Mouse (Mus musculus): Measurements from ENCODE around the gene Dmp1. TPM values are rescaled to one million over a fixed set of nuclear protein-coding genes. Genes with fewer than 3 reads are reported as not detected.

Gene Dmp1
- polyA plus RNA-seq (2014; fragmentation: Nextera tagmentation; extraction: Ambion mirVana): 0.36 and 0.54 TPM in 2 replicates

DNA sequence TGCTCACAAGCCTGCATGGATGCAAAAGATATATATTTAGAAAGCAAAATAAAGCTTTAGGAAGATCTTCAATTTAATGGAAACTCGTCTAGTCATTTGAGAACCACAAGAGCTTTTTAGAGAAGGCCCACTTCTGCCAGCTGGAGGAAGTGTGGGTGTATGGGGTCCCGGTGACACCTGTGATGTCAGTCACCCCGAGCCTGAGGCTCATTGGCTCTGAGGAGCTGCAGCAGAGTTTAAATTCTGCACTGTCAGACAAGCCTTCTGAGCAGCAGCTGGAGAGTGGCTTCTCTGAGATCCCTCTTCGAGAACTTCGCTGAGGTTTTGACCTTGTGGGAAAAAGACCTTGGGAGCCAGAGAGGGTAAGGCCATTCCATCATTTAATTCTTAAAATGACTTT lies at the start of gene Dmp1:
TSS of gene Dmp1 (plus strand) at position 263 of the 400 bp plus-strand sequence.
- no peak for ATAC-seq
- Histone ChIP-seq H3K4me2 (ENCODE audit: low read length) (no peak within 1 kb of the TSS), H3K27me3 (replicated peaks; ENCODE audit: control insufficient read depth, insufficient read depth, low read length) (no peaks in the 10 kb centered on the region), H3K9ac (ENCODE audit: low read length) (no peak within 1 kb of the TSS), H3K4me1 (ENCODE audit: control insufficient read depth, insufficient read depth, low read length) (no peaks in the 10 kb centered on the region), H3K36me3 (ENCODE audit: control insufficient read depth, insufficient read depth, low read length) (no peaks in the 10 kb centered on the region), H3K4me3 (ENCODE audit: low read depth, low read length) (no peak within 1 kb of the TSS), H3K27ac (ENCODE audit: low read depth, low read length) (no peak within 1 kb of the TSS), H3K9me3 (replicated peaks; ENCODE audit: control insufficient read depth, low read length) (no peaks in the 10 kb centered on the region)
- DNase-seq (ENCODE audit: low spot score): no peak
- 80% methylated on average over 5 of the region's 5 CpGs for WGBS

- H3K4me1 ChIP-seq (ENCODE audit: control insufficient read depth, insufficient read depth, low read length): no peaks in the 10 kb centered on the region
- H3K4me3 ChIP-seq (ENCODE audit: low read depth, low read length): no peak overlapping the region
- H3K27ac ChIP-seq (ENCODE audit: low read depth, low read length): no peak overlapping the region
- no peak overlapping the region for H3K9ac ChIP-seq (ENCODE audit: low read length)
- H3K9me3 ChIP-seq (replicated peaks; ENCODE audit: control insufficient read depth, low read length): no peaks in the 10 kb centered on the region
- no peaks in the 10 kb centered on the region for H3K27me3 ChIP-seq (replicated peaks; ENCODE audit: control insufficient read depth, insufficient read depth, low read length)
- DNase-seq (ENCODE audit: low spot score) (no peak), ATAC-seq (no peak)
- no peak overlapping the region for H3K4me2 ChIP-seq (ENCODE audit: low read length)
- WGBS: 96% methylated on average over 7 of the region's 7 CpGs
- no peaks in the 10 kb centered on the region for H3K36me3 ChIP-seq (ENCODE audit: control insufficient read depth, insufficient read depth, low read length)
Measured at GRCm38 (mm10) chr5:104157701-104158100, 44.7 kb upstream of the Dmp1 start.

GRCm38 (mm10) chr5:104158332-104159052 lies 43.9 kb upstream of the Dmp1 start:
- H3K4me2 ChIP-seq (ENCODE audit: low read length): no peak overlapping the region
- no peak for DNase-seq (ENCODE audit: low spot score)
- ATAC-seq: no peak

DNA sequence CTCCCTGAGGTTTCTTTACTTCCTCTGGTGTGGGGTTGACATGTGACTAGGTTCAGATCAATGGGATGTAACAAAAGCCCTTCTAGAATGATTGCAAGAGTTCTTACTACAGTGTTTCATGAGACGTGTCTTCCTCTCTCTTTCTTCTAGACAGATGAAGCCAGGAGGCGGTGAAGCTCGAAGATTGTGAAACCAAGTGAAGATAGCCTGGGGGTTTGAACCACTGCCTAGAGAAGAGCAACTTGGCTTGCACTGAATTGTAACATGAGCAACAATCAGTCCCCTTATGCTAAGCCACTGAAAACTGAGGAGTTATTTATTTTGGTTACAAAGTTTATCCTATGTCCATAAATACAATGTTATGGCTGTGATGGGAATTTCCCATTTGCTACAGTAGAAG lies 41.8 kb upstream of the Dmp1 start:
- Histone ChIP-seq H3K9me3 (replicated peaks; ENCODE audit: control insufficient read depth, low read length) (no peaks in the 10 kb centered on the region), H3K4me2 (ENCODE audit: low read length) (no peak overlapping the region), H3K27me3 (replicated peaks; ENCODE audit: control insufficient read depth, insufficient read depth, low read length) (no peaks in the 10 kb centered on the region), H3K27ac (ENCODE audit: low read depth, low read length) (no peak overlapping the region), H3K36me3 (ENCODE audit: control insufficient read depth, insufficient read depth, low read length) (no peaks in the 10 kb centered on the region), H3K4me1 (ENCODE audit: control insufficient read depth, insufficient read depth, low read length) (no peaks in the 10 kb centered on the region), H3K9ac (ENCODE audit: low read length) (no peak overlapping the region), H3K4me3 (ENCODE audit: low read depth, low read length) (no peak overlapping the region)
- no peak for ATAC-seq
- WGBS: 80% methylated on average over 3 of the region's 3 CpGs
- no peak for DNase-seq (ENCODE audit: low spot score)

More at GRCm38 (mm10) chr5:104158332-104159052, 43.9 kb upstream of the Dmp1 start:
- 82% methylated on average over 7 of the region's 7 CpGs for WGBS
- H3K27ac ChIP-seq (ENCODE audit: low read depth, low read length): no peak overlapping the region
- no peaks in the 10 kb centered on the region for H3K9me3 ChIP-seq (replicated peaks; ENCODE audit: control insufficient read depth, low read length)
- no peaks in the 10 kb centered on the region for H3K4me1 ChIP-seq (ENCODE audit: control insufficient read depth, insufficient read depth, low read length)
- H3K27me3 ChIP-seq (replicated peaks; ENCODE audit: control insufficient read depth, insufficient read depth, low read length): no peaks in the 10 kb centered on the region
- no peak overlapping the region for H3K4me3 ChIP-seq (ENCODE audit: low read depth, low read length)
- no peaks in the 10 kb centered on the region for H3K36me3 ChIP-seq (ENCODE audit: control insufficient read depth, insufficient read depth, low read length)
- no peak overlapping the region for H3K9ac ChIP-seq (ENCODE audit: low read length)

DNA sequence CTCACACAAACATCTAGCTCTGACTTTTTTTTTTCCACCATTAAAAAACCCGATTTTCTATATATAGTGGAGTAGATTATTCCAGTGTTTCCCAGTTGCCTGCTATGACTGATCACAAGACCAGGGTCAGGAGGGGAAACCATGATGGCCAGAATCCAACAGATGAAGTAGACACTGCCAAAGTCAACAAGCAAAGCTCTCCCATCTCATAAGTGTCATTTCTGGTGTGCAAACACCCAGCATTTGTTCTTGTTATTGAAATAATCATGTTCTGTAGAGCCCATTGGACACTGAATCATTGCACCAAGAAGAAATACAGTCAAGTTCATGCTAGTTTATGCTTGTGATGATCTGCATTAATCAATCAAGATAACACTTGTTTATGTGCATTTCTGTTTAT lies 41.0 kb upstream of the Dmp1 start:
- Histone ChIP-seq H3K27ac (ENCODE audit: low read depth, low read length) (no peak overlapping the region), H3K36me3 (ENCODE audit: control insufficient read depth, insufficient read depth, low read length) (no peaks in the 10 kb centered on the region), H3K4me3 (ENCODE audit: low read depth, low read length) (no peak overlapping the region), H3K4me1 (ENCODE audit: control insufficient read depth, insufficient read depth, low read length) (no peaks in the 10 kb centered on the region), H3K4me2 (ENCODE audit: low read length) (no peak overlapping the region), H3K9me3 (replicated peaks; ENCODE audit: control insufficient read depth, low read length) (no peaks in the 10 kb centered on the region), H3K9ac (ENCODE audit: low read length) (no peak overlapping the region), H3K27me3 (replicated peaks; ENCODE audit: control insufficient read depth, insufficient read depth, low read length) (no peaks in the 10 kb centered on the region)
- DNase-seq (ENCODE audit: low spot score) (no peak), ATAC-seq (no peak)
- 92% methylated on average over 1 of the region's 1 CpGs for WGBS

- H3K36me3 ChIP-seq (ENCODE audit: control insufficient read depth, insufficient read depth, low read length): no peaks in the 10 kb centered on the region
- 79% methylated on average over 4 of the region's 4 CpGs for WGBS
- ATAC-seq (no peak), DNase-seq (ENCODE audit: low spot score) (no peak)
- H3K27me3 ChIP-seq (replicated peaks; ENCODE audit: control insufficient read depth, insufficient read depth, low read length): no peaks in the 10 kb centered on the region
- H3K4me1 ChIP-seq (ENCODE audit: control insufficient read depth, insufficient read depth, low read length): no peaks in the 10 kb centered on the region
- no peak overlapping the region for H3K4me3 ChIP-seq (ENCODE audit: low read depth, low read length)
- no peaks in the 10 kb centered on the region for H3K9me3 ChIP-seq (replicated peaks; ENCODE audit: control insufficient read depth, low read length)
- no peak overlapping the region for H3K4me2 ChIP-seq (ENCODE audit: low read length)
- H3K27ac ChIP-seq (ENCODE audit: low read depth, low read length): no peak overlapping the region
- no peak overlapping the region for H3K9ac ChIP-seq (ENCODE audit: low read length)
Measured at GRCm38 (mm10) chr5:104163536-104163935, 38.9 kb upstream of the Dmp1 start.

GRCm38 (mm10) chr5:104170412-104170811 lies 32.0 kb upstream of the Dmp1 start, which contains the start of gene Dspp:
Gene Dspp, plus strand, starts transcription at chr5:104170712.
- WGBS: 91% methylated on average over 7 of the region's 7 CpGs
- Histone ChIP-seq H3K4me1 (ENCODE audit: control insufficient read depth, insufficient read depth, low read length) (no peaks in the 10 kb centered on the region), H3K4me3 (ENCODE audit: low read depth, low read length) (no peak within 1 kb of the TSS), H3K9me3 (replicated peaks; ENCODE audit: control insufficient read depth, low read length) (no peaks in the 10 kb centered on the region), H3K36me3 (ENCODE audit: control insufficient read depth, insufficient read depth, low read length) (no peaks in the 10 kb centered on the region), H3K9ac (ENCODE audit: low read length) (no peak within 1 kb of the TSS), H3K4me2 (ENCODE audit: low read length) (no peak within 1 kb of the TSS), H3K27me3 (replicated peaks; ENCODE audit: control insufficient read depth, insufficient read depth, low read length) (no peaks in the 10 kb centered on the region), H3K27ac (ENCODE audit: low read depth, low read length) (no peak within 1 kb of the TSS)
- no peak for DNase-seq (ENCODE audit: low spot score)
- no peak for ATAC-seq

GRCm38 (mm10) chr5:104173094-104173493 lies 29.3 kb upstream of the Dmp1 start:
- H3K27me3 ChIP-seq (replicated peaks; ENCODE audit: control insufficient read depth, insufficient read depth, low read length): no peaks in the 10 kb centered on the region
- H3K27ac ChIP-seq (ENCODE audit: low read depth, low read length): no peak overlapping the region
- 83% methylated on average over 6 of the region's 6 CpGs for WGBS
- ATAC-seq: no peak
- no peak overlapping the region for H3K4me3 ChIP-seq (ENCODE audit: low read depth, low read length)
- DNase-seq (ENCODE audit: low spot score): no peak
- no peak overlapping the region for H3K9ac ChIP-seq (ENCODE audit: low read length)
- no peaks in the 10 kb centered on the region for H3K4me1 ChIP-seq (ENCODE audit: control insufficient read depth, insufficient read depth, low read length)
- no peak overlapping the region for H3K4me2 ChIP-seq (ENCODE audit: low read length)
- 0 out of 2 replicates have a peak, but pooled peaks cover 3% of the 10 kb centered on the region for H3K9me3 ChIP-seq (replicated peaks; ENCODE audit: control insufficient read depth, low read length)
- H3K36me3 ChIP-seq (ENCODE audit: control insufficient read depth, insufficient read depth, low read length): no peaks in the 10 kb centered on the region

DNA sequence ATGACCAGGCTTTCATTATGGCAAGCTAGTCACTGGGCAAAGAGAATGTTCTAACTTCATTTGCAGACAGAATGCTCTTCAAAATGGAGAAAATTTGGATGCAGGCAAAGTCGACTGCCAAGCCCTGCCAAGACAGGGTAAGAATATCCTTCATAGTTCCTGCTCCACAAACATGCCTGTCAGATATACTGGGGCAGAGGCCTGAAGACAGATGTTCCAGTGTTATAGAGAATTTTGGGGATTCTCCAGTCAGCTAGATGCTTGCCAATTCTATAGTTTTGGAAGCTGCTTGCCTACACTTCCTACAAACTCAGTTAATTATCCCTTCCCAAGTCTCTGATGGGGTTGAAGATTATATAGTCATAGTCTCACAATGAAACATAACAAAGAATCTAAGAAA lies 18.7 kb upstream of the Dmp1 start:
- H3K36me3 ChIP-seq (ENCODE audit: control insufficient read depth, insufficient read depth, low read length): no peaks in the 10 kb centered on the region
- WGBS: 92% methylated on average over 1 of the region's 1 CpGs
- ATAC-seq (no peak), DNase-seq (ENCODE audit: low spot score) (no peak)
- no peak overlapping the region for H3K27ac ChIP-seq (ENCODE audit: low read depth, low read length)
- H3K4me3 ChIP-seq (ENCODE audit: low read depth, low read length): no peak overlapping the region
- no peaks in the 10 kb centered on the region for H3K9me3 ChIP-seq (replicated peaks; ENCODE audit: control insufficient read depth, low read length)
- H3K27me3 ChIP-seq (replicated peaks; ENCODE audit: control insufficient read depth, insufficient read depth, low read length): no peaks in the 10 kb centered on the region
- no peak overlapping the region for H3K4me2 ChIP-seq (ENCODE audit: low read length)
- no peaks in the 10 kb centered on the region for H3K4me1 ChIP-seq (ENCODE audit: control insufficient read depth, insufficient read depth, low read length)
- no peak overlapping the region for H3K9ac ChIP-seq (ENCODE audit: low read length)

All from forebrain, embryonic 14.5 days (tissue).